Mouse (Mus musculus) right cerebral cortex, postnatal 10 days (tissue): ENCODE measurements around the gene Zrsr2.

Source experiments
- DNase-seq, 2 experiments: peaks; one replicate each; pipeline ENCODE4 v3.0.0; 2021; ENCODE audit warnings: low spot score in 2 of 2

Zrsr2 gene

GRCm38 (mm10) chrX:163958467-163958875 lies at the start of gene Zrsr2:
Zrsr2 (minus strand) TSS chrX:163958661.
- DNase-seq: peak; percentile 85 to 89

- peak; percentile 24 to 28 for DNase-seq
These were observed 46.3 kb upstream of the Zrsr2 start for GRCm38 (mm10) chrX:164004809-164005208.

GRCm38 (mm10) chrX:163999848-164000247 lies 41.4 kb upstream of the Zrsr2 start:
- no peak for DNase-seq

GRCm38 (mm10) chrX:163996754-163997153 lies 38.3 kb upstream of the Zrsr2 start:
- no peak for DNase-seq

- peak in 1 of 2 experiments; percentile 25 for DNase-seq
These were observed 29.4 kb upstream of the Zrsr2 start for GRCm38 (mm10) chrX:163987718-163988374.

GRCm38 (mm10) chrX:163982129-163982528 lies 23.7 kb upstream of the Zrsr2 start:
- DNase-seq: no peak

GRCm38 (mm10) chrX:163981500-163981899 lies 23.0 kb upstream of the Zrsr2 start:
- no peak for DNase-seq

- no peak for DNase-seq
These were observed 22.6 kb upstream of the Zrsr2 start for GRCm38 (mm10) chrX:163981092-163981491.

GRCm38 (mm10) chrX:163957803-163958466 lies 526 bp downstream of the Zrsr2 start:
- peak; percentile 52 to 63 for DNase-seq

- DNase-seq: no peak
These were observed 1.1 kb downstream of the Zrsr2 start for GRCm38 (mm10) chrX:163957381-163957780.

- DNase-seq: no peak
These were observed 6.8 kb downstream of the Zrsr2 start for GRCm38 (mm10) chrX:163951618-163952017.

GRCm38 (mm10) chrX:163944381-163944780 lies 14.1 kb downstream of the Zrsr2 start:
- no peak for DNase-seq

- peak; percentile 34 to 36 for DNase-seq
These were observed 19.9 kb downstream of the Zrsr2 start for GRCm38 (mm10) chrX:163938587-163938986.

GRCm38 (mm10) chrX:163934731-163935130 lies 23.7 kb downstream of the Zrsr2 start:
- DNase-seq: no peak

GRCm38 (mm10) chrX:163929550-163929949 lies 28.9 kb downstream of the Zrsr2 start:
- no peak for DNase-seq

- peak; percentile 26 to 31 for DNase-seq
These were observed 45.7 kb downstream of the Zrsr2 start for GRCm38 (mm10) chrX:163912791-163913190.

- DNase-seq: peak; percentile 43 to 44
These were observed 49.1 kb downstream of the Zrsr2 start for GRCm38 (mm10) chrX:163909381-163909780.

- peak; percentile 96 to 97 for DNase-seq
These were observed 49.9 kb downstream of the Zrsr2 start, which contains the start of gene Ap1s2 for GRCm38 (mm10) chrX:163908337-163909250. Ap1s2 (plus strand) TSS chrX:163909017.

GRCm38 (mm10) chrX:163908003-163908336 lies 50.5 kb downstream of the Zrsr2 start:
- no peak for DNase-seq

- DNase-seq: no peak
These were observed 51.6 kb downstream of the Zrsr2 start for GRCm38 (mm10) chrX:163906861-163907260.

- DNase-seq: no peak
These were observed 58.9 kb downstream of the Zrsr2 start for GRCm38 (mm10) chrX:163899431-163900020.

- no peak for DNase-seq
These were observed 61.1 kb downstream of the Zrsr2 start for GRCm38 (mm10) chrX:163897354-163897753.
